Mouse (Mus musculus) brown adipose tissue, adult 24 weeks (tissue): Measurements from ENCODE around the gene Pdxp. TPM values are rescaled to one million over a fixed set of nuclear protein-coding genes. Genes with fewer than 3 reads are reported as not detected.
"Not testable (repeated sequence)": the region's sequence is repeated elsewhere in the genome, so short reads cannot be mapped to it uniquely, and the experiment has no call there.

ENCODE experiments used
- H3K27ac ChIP-seq: fragments of 200-500 bp; replicated peaks from 2 replicates; pipeline ENCODE4 v1.5.1; 2012; ENCODE audit warnings: low read depth, mild to moderate bottlenecking, low read length
- H3K4me1 ChIP-seq: fragments of 200-500 bp; 2 replicates; pipeline ENCODE4 v1.6.1; 2012; ENCODE audit warnings: low read length, mixed read lengths; ENCODE audit not compliant: control insufficient read depth, insufficient read depth, insufficient read length
- H3K4me3 ChIP-seq: fragments of 200-500 bp; 2 replicates; pipeline ENCODE4 v1.5.1; 2012; ENCODE audit warnings: low read depth, mild to moderate bottlenecking, low read length, moderate library complexity; ENCODE audit not compliant: insufficient read depth
- polyA plus RNA-seq: library from polyadenylated mRNA; stranded (reverse); fragments of >200 nt; gene quantifications from 2 replicates; pipeline ENCODE4 v1.2.4, GENCODE M21; 2012; ENCODE audit not compliant: missing spikeins, insufficient read depth, insufficient read length

The Pdxp gene
- 0.67 and 1.3 TPM in 2 replicates for polyA plus RNA-seq

GRCm38 (mm10) chr15:78913632-78914090 lies at the start of gene Pdxp:
TSS of gene Pdxp (plus strand) at chr15:78913919.
- Histone ChIP-seq H3K4me1 (peaks cover 6% of the 10 kb centered on the region), H3K4me3 (peak within 1 kb of the TSS; percentile 48), H3K27ac (no peak within 1 kb of the TSS)

GRCm38 (mm10) chr15:78868398-78868797 lies 45.3 kb upstream of the Pdxp start:
- Histone ChIP-seq H3K4me1 (peaks cover 6% of the 10 kb centered on the region; the same call in 1 of the 2 replicates), H3K4me3 (no peak overlapping the region), H3K27ac (peak overlapping the region; percentile 69)

GRCm38 (mm10) chr15:78868826-78869233 lies 44.9 kb upstream of the Pdxp start:
- peak overlapping the region; percentile 69 for H3K27ac ChIP-seq
- peaks cover 6% of the 10 kb centered on the region; the same call in 1 of the 2 replicates for H3K4me1 ChIP-seq
- no peak overlapping the region for H3K4me3 ChIP-seq

- peaks cover 6% of the 10 kb centered on the region; the same call in 1 of the 2 replicates for H3K4me1 ChIP-seq
- H3K27ac ChIP-seq: no peak overlapping the region
- no peak overlapping the region for H3K4me3 ChIP-seq
Observed at GRCm38 (mm10) chr15:78869775-78870174, 43.9 kb upstream of the Pdxp start.

GRCm38 (mm10) chr15:78872021-78872608 lies 41.6 kb upstream of the Pdxp start:
- Histone ChIP-seq H3K4me3 (no peak overlapping the region), H3K4me1 (peaks cover 6% of the 10 kb centered on the region; the same call in 1 of the 2 replicates), H3K27ac (no peak overlapping the region)

GRCm38 (mm10) chr15:78873803-78874435 lies 39.8 kb upstream of the Pdxp start:
- peaks cover 4% of the 10 kb centered on the region for H3K4me1 ChIP-seq
- no peak overlapping the region for H3K27ac ChIP-seq
- no peak overlapping the region for H3K4me3 ChIP-seq

- H3K4me3 ChIP-seq: no peak overlapping the region
- H3K27ac ChIP-seq: no peak overlapping the region
- peaks cover 5% of the 10 kb centered on the region for H3K4me1 ChIP-seq
Observed at GRCm38 (mm10) chr15:78874989-78875388, 38.7 kb upstream of the Pdxp start.

- Histone ChIP-seq H3K4me3 (no peak overlapping the region), H3K4me1 (peaks cover 5% of the 10 kb centered on the region), H3K27ac (no peak overlapping the region)
Observed at GRCm38 (mm10) chr15:78875537-78875936, 38.2 kb upstream of the Pdxp start.

GRCm38 (mm10) chr15:78876258-78876696 lies 37.4 kb upstream of the Pdxp start:
- Histone ChIP-seq H3K27ac (peak overlapping the region; percentile 99), H3K4me1 (peaks cover 5% of the 10 kb centered on the region), H3K4me3 (peak overlapping the region; percentile 69)

GRCm38 (mm10) chr15:78876991-78877809 lies 36.5 kb upstream of the Pdxp start, which contains the start of gene Gga1:
TSS of gene Gga1 (plus strand) at chr15:78877190.
- H3K27ac ChIP-seq: peak within 1 kb of the TSS; percentile 99
- peaks cover 5% of the 10 kb centered on the region for H3K4me1 ChIP-seq
- peak within 1 kb of the TSS; percentile 69 for H3K4me3 ChIP-seq

GRCm38 (mm10) chr15:78877810-78878390 lies 35.8 kb upstream of the Pdxp start:
- peaks cover 5% of the 10 kb centered on the region for H3K4me1 ChIP-seq
- H3K27ac ChIP-seq: peak overlapping the region; percentile 46
- peak overlapping the region; percentile 69 for H3K4me3 ChIP-seq

- peak overlapping the region; percentile 24 for H3K4me3 ChIP-seq
- H3K27ac ChIP-seq: peak overlapping the region; percentile 38
- H3K4me1 ChIP-seq: not testable (repeated sequence)
Observed at GRCm38 (mm10) chr15:78878792-78879516, 34.8 kb upstream of the Pdxp start.

- no peak overlapping the region for H3K27ac ChIP-seq
- H3K4me3 ChIP-seq: no peak overlapping the region
- peaks cover 5% of the 10 kb centered on the region for H3K4me1 ChIP-seq
Observed at GRCm38 (mm10) chr15:78880432-78880831, 33.3 kb upstream of the Pdxp start.

- no peak overlapping the region for H3K27ac ChIP-seq
Observed at GRCm38 (mm10) chr15:78881828-78882227, 31.9 kb upstream of the Pdxp start.

More at GRCm38 (mm10) chr15:78881828-78882227, 31.9 kb upstream of the Pdxp start:
- Histone ChIP-seq H3K4me1 (peaks cover 5% of the 10 kb centered on the region), H3K4me3 (no peak overlapping the region)
